Mouse (Mus musculus) WW6 (cell line): ENCODE data around the gene Gtf2f2.
A peak's percentile ranks its signal among the peaks of the same experiment; 100 is the strongest.

Source experiments
- DNase-seq: peaks from one replicate; pipeline ENCODE4 v3.0.0-alpha.2; 2013; ENCODE audit warnings: low read depth, low spot score

Gene Gtf2f2

GRCm38 (mm10) chr14:76010102-76011061 is at the start of gene Gtf2f2:
TSS of gene Gtf2f2 (minus strand) at chr14:76010865.
- peak; percentile 88 for DNase-seq

DNA sequence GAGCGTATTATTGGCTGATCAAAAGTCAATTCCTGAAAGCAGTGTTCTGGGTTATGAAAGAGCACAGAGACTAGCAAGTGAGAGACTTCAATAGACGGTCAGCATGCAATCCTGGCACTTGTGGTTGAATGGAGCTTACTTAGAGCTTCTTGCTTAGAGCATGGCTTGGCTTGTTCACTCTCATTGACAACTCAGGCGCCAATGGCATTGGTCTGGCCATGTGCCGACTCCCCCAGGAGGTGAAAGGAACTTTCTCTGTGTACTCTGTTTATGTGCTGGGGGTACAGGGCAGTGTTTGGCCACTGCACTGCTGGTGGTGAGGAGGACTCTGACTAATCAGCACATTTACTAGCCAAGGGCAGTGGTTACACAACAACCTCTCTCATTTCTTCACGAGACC is 48.8 kb upstream of the Gtf2f2 start:
- DNase-seq = no peak

- DNase-seq = no peak
Measured at GRCm38 (mm10) chr14:76053726-76054125, 43.1 kb upstream of the Gtf2f2 start.

DNA sequence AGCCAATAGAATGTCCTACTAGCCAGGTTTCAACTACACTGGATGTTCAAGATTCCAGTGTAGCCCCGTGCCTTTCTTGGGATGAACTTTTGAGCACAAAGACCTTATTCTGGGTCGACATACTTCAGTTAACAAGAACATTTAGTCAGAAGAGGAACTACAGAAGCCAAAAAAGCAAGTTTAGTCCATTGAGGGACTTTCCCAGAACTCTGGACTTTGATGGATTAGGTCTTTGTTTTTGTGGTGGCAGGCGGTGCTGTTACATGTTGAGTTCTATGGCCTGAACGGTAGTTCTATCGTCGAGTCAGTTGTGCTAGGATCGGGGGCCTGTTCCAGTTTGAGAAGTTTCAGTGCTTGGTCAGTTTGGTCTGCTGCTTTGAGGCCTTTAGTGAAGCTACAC is 41.3 kb upstream of the Gtf2f2 start:
- no peak for DNase-seq

DNA sequence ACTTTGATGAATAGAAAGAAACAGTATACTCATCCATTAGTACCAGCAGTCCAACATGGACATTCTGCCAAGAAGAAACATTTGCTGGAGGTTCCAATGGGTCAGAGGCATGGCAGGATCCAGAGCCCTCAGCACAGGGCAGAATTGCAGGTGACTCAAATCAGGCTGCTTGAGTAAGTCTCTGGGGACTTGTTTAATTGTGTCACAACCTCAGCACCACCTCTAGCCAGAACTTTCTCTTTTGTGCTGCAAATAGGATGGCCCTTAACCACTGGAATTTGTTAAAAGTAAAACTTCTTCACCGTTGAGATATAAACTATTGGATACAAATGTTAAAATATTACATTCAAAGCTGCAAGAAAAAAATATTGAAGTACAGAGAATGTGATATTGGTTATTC is 35.1 kb upstream of the Gtf2f2 start:
- DNase-seq = no peak

DNA sequence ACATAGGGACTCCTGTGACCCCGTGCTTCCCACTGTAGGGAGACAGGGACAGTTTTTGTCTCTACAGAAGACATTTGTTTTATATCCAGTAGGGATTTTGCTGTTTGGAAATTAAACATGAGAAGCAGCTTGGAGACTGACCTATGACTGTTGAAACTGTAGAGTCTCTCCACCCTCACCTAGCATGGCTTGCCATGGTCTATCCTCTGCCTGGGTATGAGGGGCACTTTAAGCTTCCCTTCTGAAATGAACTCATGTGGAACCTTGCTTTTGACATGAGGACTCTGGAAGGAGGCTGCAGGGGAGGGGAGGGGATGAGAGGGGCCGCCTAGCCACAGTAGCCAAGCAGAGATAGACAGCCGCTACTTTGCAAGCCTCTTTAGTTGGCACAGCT is 33.5 kb upstream of the Gtf2f2 start:
- DNase-seq = no peak

DNA sequence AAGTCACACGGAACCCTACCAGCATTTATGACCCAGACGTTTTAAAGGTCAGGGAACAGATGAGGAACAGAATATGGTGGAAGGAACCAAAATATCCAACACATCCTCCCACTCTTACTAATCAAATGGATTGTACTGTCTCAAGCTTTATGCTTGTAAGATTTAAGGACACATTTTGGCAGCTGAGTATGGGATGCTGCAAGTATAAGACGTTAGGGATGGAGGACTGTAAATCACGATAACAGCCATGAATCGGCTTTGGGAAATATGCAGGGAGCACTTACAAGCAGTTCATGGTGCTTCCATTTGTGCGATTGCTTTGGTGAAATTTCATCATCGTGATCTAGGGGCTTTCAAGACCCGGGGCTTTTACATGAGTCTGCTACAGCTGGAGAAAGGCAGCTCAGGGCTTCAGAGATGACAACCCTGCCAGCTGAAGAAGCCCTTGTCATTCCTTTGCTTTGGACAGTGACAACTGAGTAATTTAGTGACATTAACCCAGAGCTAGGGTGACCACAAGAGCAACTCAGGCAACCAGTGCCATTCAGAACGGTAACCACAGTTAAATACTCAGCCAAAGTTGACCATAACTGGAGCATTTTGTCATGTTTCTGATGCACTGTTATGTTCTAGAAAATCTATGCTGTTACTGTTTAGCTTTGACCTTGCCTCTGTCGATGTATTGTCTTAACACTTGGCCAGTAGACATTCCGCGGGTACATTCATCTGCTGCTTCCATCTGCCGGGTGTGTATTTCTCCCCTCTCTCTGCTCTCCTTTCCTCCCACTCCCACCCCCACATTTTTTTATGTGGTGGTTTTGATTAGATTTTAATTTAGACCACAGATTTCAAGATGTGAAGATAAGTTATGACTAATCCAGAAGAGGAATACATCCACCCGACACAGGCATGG is 32.8 kb upstream of the Gtf2f2 start:
- DNase-seq = no peak

GRCm38 (mm10) chr14:76033221-76033637 is 22.6 kb upstream of the Gtf2f2 start:
- no peak for DNase-seq

- no peak for DNase-seq
Measured at GRCm38 (mm10) chr14:76032671-76033136, 22.0 kb upstream of the Gtf2f2 start.

DNA sequence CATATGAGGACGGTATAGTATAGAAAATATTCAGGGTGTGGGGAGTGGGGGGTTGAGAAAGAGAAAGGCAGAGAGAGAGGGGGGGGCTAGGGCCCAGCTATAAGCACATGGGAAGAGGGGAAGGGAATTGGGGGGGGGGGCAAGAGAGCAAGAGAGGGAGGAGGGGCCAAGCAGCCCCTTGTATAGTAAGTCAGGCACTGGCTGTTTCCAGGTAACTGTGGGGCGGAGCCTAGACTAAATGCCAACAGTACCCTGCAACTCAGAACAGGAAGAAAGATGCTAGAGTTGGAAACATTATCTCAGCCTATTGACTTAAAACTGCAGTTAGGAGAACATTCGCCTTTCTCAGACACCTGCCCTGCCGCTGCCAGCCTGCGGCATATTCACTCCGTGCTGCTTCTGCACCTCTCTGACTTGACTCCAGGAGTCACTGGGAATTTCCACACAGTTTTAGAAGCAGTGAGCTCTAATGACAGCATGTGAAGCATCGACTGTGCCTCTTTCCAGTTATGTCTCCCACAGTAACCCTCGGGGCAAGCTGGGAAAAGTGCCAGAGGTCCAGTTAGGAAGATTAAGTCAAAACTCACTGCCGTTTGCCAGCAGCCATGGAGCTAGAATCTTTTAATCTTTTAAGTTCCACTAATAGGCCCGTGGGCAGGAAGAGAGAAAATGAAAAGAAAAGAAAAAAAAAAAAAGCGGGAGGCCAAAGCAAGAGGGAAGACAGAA is 20.6 kb upstream of the Gtf2f2 start:
- no peak for DNase-seq

- no peak for DNase-seq
Measured at GRCm38 (mm10) chr14:76024641-76025040, 14.0 kb upstream of the Gtf2f2 start.

- DNase-seq = no peak
Measured at GRCm38 (mm10) chr14:76020927-76021719, 10.5 kb upstream of the Gtf2f2 start.

DNA sequence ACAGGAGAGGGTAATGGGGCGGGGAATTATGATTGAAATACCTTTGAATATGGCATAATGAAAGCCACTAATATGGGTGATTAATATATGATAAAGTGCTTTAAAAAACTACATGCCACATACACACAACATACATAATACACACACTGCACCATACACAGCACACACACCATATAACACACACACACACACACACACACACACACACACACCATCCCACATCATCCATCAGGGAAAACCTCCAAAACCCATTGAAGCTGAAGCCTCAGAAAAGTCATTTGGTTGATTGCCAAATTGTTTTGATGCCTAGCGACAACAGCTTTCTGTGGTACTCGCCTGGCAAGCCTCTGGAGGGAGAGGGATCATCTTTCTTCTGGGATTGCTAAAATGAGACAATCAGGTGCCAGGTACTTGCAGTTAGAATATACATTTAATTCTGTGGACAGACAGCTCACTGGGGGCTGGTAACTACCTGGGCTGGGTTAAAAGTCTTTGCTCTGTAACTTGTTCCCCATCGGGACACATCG is 9.7 kb upstream of the Gtf2f2 start:
- no peak for DNase-seq

GRCm38 (mm10) chr14:76017785-76018490 is 7.3 kb upstream of the Gtf2f2 start:
- no peak for DNase-seq

DNA sequence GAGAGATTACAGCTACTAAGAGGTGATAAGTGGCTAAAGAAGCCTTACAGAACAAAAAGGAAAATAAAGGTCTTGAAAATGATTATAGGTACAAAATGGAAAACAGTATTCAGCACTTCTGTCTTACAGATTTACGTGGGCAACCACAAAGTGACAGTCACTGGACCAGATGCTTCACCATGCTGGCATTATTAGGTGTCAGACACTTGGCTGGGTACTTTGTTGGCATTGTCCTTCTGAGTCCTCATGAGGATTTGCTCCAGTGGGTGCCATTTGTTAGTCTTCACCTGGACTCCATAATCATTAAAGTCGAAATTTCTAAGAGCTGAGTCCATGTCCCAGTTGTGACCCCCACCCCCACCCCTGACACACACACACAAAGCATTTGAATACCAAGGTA is 3.7 kb upstream of the Gtf2f2 start:
- DNase-seq = no peak

DNA sequence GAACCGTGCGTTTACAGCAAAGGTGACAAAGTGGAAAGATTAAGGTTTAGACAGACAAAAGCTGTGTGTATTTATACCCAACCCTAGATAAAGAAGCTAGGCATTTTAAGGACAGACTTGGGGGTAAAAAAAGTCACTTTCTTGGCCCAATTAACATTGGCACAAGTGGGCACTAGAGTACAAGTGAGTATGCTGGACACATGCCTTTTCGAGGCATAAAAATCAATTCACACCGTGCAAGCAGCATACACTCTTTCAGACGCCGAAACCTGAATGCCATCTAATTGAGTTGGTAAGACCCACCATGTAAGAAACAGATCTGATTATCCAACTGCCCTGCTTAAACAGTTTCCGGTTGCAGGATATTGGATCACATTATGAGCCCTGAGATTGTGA is 395 bp upstream of the Gtf2f2 start:
- DNase-seq = no peak

- DNase-seq = no peak
Measured at GRCm38 (mm10) chr14:76009185-76009584, 1.5 kb downstream of the Gtf2f2 start.

DNA sequence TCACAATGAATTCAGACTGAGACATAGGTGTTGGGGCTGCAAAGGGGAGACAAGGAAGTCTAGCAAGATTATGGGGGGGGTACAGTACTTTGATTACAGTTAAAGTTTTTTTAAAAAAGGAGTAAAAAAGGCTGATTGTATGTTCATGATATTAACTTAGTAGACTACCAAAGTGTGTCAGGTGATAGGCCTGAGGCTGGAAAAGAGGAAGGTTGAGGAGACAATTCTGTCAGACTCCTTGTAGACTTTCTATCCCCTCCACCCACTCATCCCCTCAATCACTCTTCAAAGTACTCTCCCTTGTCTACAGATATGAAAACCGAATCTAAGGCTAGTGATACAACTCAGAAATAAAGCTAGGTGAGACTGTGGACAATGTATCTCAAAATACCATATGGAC is 2.5 kb downstream of the Gtf2f2 start:
- DNase-seq = no peak

GRCm38 (mm10) chr14:76005011-76005410 is 5.7 kb downstream of the Gtf2f2 start:
- no peak for DNase-seq

- DNase-seq = no peak
Measured at GRCm38 (mm10) chr14:76001781-76002180, 8.9 kb downstream of the Gtf2f2 start.
